Mouse (Mus musculus) neural tube, embryonic 15.5 days (tissue): ENCODE measurements at regions not wholly inside any gene's neighbourhood (a gene's known extent, or its start where the extent isn't known, plus 50 kb on each side); places are given as distances from the start of the nearest gene placed in this dataset.
"Not testable (repeated sequence)": the region's sequence is repeated elsewhere in the genome, so short reads cannot be mapped to it uniquely, and the experiment has no call there.

Experiments
- ATAC-seq: fragments of 200-750 bp; cut with Nextera tagmentation; 2 replicates; pipeline ENCODE4 v1.8.0; 2017; ENCODE audit warnings: mild to moderate bottlenecking, moderate TSS enrichment, moderate library complexity; ENCODE audit not compliant: low FRiP score
- H3K27ac ChIP-seq: fragments of 300-500 bp; sonication (generic); replicated peaks from 2 replicates; pipeline ENCODE4 v1.5.1; 2015; ENCODE audit warnings: mild to moderate bottlenecking, inconsistent platforms
- H3K27me3 ChIP-seq: fragments of 300-500 bp; sonication (generic); replicated peaks from 2 replicates; pipeline ENCODE4 v1.6.1; 2015; ENCODE audit warnings: inconsistent platforms
- H3K36me3 ChIP-seq: fragments of 300-500 bp; sonication (generic); 2 replicates; pipeline ENCODE4 v1.6.1; 2015; ENCODE audit warnings: inconsistent platforms
- H3K4me1 ChIP-seq: fragments of 300-500 bp; sonication (generic); 2 replicates; pipeline ENCODE4 v1.6.1; 2015; ENCODE audit warnings: inconsistent platforms
- H3K4me2 ChIP-seq: fragments of 300-500 bp; sonication (generic); 2 replicates; pipeline ENCODE4 v1.6.1; 2015; ENCODE audit warnings: inconsistent platforms, mild to moderate bottlenecking, moderate library complexity
- H3K4me3 ChIP-seq: fragments of 300-500 bp; sonication (generic); replicated peaks from 2 replicates; pipeline ENCODE4 v1.5.1; 2015; ENCODE audit warnings: mild to moderate bottlenecking, inconsistent platforms
- H3K9ac ChIP-seq: fragments of 300-500 bp; sonication (generic); replicated peaks from 2 replicates; pipeline ENCODE4 v1.6.1; 2015; ENCODE audit warnings: mild to moderate bottlenecking, inconsistent platforms
- H3K9me3 ChIP-seq: fragments of 300-500 bp; sonication (generic); replicated peaks from 2 replicates; pipeline ENCODE4 v1.6.1; 2016; ENCODE audit warnings: inconsistent platforms
- WGBS: fragments of 180-500 bp; shearing (Covaris S2); methylation state at CpG from one replicate; pipeline ENCODE4 v1.1.7; 2015; ENCODE audit warnings: mixed read lengths; 5-methylcytosine and 5-hydroxymethylcytosine counted together

- Histone ChIP-seq H3K36me3 (no peaks in the 10 kb centered on the region), H3K9ac (no peak overlapping the region), H3K27me3 (peaks cover 14% of the 10 kb centered on the region), H3K4me1 (no peaks in the 10 kb centered on the region), H3K4me3 (no peak overlapping the region), H3K27ac (no peak overlapping the region), H3K4me2 (no peak overlapping the region), H3K9me3 (no peaks in the 10 kb centered on the region)
- ATAC-seq, result no peak
- 89% methylated on average over 4 of the region's 4 CpGs for WGBS
Measured at GRCm38 (mm10) chr10:19498112-19498511, 93.6 kb upstream of the Ifngr1 start.

- no peak for ATAC-seq
- 84% methylated on average over 4 of the region's 4 CpGs for WGBS
- H3K4me2 ChIP-seq, result no peak overlapping the region
- no peak overlapping the region for H3K9ac ChIP-seq
- no peaks in the 10 kb centered on the region for H3K4me1 ChIP-seq
- no peaks in the 10 kb centered on the region for H3K9me3 ChIP-seq
- H3K27ac ChIP-seq, result no peak overlapping the region
- 0 out of 2 replicates have a peak, but pooled peaks cover 6% of the 10 kb centered on the region for H3K27me3 ChIP-seq
- no peak overlapping the region for H3K4me3 ChIP-seq
- H3K36me3 ChIP-seq, result no peaks in the 10 kb centered on the region
Measured at GRCm38 (mm10) chr10:19502874-19503273, 88.9 kb upstream of the Ifngr1 start.

GRCm38 (mm10) chr10:19503846-19504765, 87.6 kb upstream of the Ifngr1 start:
- WGBS, result 63% methylated on average over 8 of the region's 8 CpGs
- Histone ChIP-seq H3K9me3 (no peaks in the 10 kb centered on the region), H3K4me2 (no peak overlapping the region), H3K27ac (no peak overlapping the region), H3K36me3 (no peaks in the 10 kb centered on the region), H3K27me3 (0 out of 2 replicates have a peak, but pooled peaks cover 6% of the 10 kb centered on the region), H3K4me1 (no peaks in the 10 kb centered on the region), H3K4me3 (no peak overlapping the region), H3K9ac (no peak overlapping the region)
- ATAC-seq, result no peak

- WGBS, result 97% methylated on average over 1 of the region's 1 CpGs
- Histone ChIP-seq H3K9ac (no peak overlapping the region), H3K36me3 (no peaks in the 10 kb centered on the region), H3K9me3 (no peaks in the 10 kb centered on the region), H3K27ac (no peak overlapping the region), H3K4me2 (no peak overlapping the region), H3K27me3 (0 out of 2 replicates have a peak, but pooled peaks cover 6% of the 10 kb centered on the region), H3K4me1 (no peaks in the 10 kb centered on the region), H3K4me3 (no peak overlapping the region)
- ATAC-seq, result no peak
Measured at GRCm38 (mm10) chr10:19505174-19505573, 86.6 kb upstream of the Ifngr1 start.

- no peaks in the 10 kb centered on the region for H3K9me3 ChIP-seq
- no peak for ATAC-seq
- no peaks in the 10 kb centered on the region for H3K36me3 ChIP-seq
- H3K4me3 ChIP-seq, result no peak overlapping the region
- H3K4me2 ChIP-seq, result no peak overlapping the region
- WGBS, result 90% methylated on average over 6 of the region's 6 CpGs
- peaks cover 6% of the 10 kb centered on the region; the same call in 1 of the 2 replicates for H3K27me3 ChIP-seq
- no peaks in the 10 kb centered on the region for H3K4me1 ChIP-seq
- H3K27ac ChIP-seq, result no peak overlapping the region
- H3K9ac ChIP-seq, result no peak overlapping the region
Measured at GRCm38 (mm10) chr10:19505979-19506378, 85.8 kb upstream of the Ifngr1 start.

- no peak overlapping the region for H3K4me3 ChIP-seq
- no peak for ATAC-seq
- no peaks in the 10 kb centered on the region for H3K36me3 ChIP-seq
- no peak overlapping the region for H3K27ac ChIP-seq
- no peaks in the 10 kb centered on the region for H3K4me1 ChIP-seq
- H3K27me3 ChIP-seq, result peaks cover 6% of the 10 kb centered on the region; the same call in 1 of the 2 replicates
- no peak overlapping the region for H3K9ac ChIP-seq
- H3K4me2 ChIP-seq, result no peak overlapping the region
- H3K9me3 ChIP-seq, result no peaks in the 10 kb centered on the region
Measured at GRCm38 (mm10) chr10:19506434-19506833, 85.3 kb upstream of the Ifngr1 start.

GRCm38 (mm10) chr10:19508221-19508745, 83.5 kb upstream of the Ifngr1 start:
- peaks cover 6% of the 10 kb centered on the region; the same call in 1 of the 2 replicates for H3K27me3 ChIP-seq
- H3K4me2 ChIP-seq, result no peak overlapping the region
- WGBS, result 80% methylated on average over 5 of the region's 5 CpGs
- H3K4me1 ChIP-seq, result no peaks in the 10 kb centered on the region
- no peak overlapping the region for H3K9ac ChIP-seq
- no peak overlapping the region for H3K27ac ChIP-seq
- ATAC-seq, result no peak
- no peaks in the 10 kb centered on the region for H3K36me3 ChIP-seq
- H3K4me3 ChIP-seq, result no peak overlapping the region
- no peaks in the 10 kb centered on the region for H3K9me3 ChIP-seq

GRCm38 (mm10) chr10:19510047-19510446, 81.7 kb upstream of the Ifngr1 start:
- no peaks in the 10 kb centered on the region for H3K4me1 ChIP-seq
- H3K4me2 ChIP-seq, result no peak overlapping the region
- H3K36me3 ChIP-seq, result no peaks in the 10 kb centered on the region
- 52% methylated on average over 10 of the region's 10 CpGs for WGBS
- no peak overlapping the region for H3K27ac ChIP-seq
- no peak overlapping the region for H3K4me3 ChIP-seq
- H3K9me3 ChIP-seq, result no peaks in the 10 kb centered on the region
- no peak overlapping the region for H3K9ac ChIP-seq
- no peak for ATAC-seq
- H3K27me3 ChIP-seq, result peaks cover 3% of the 10 kb centered on the region; the same call in 1 of the 2 replicates

- not testable (repeated sequence) for H3K4me2 ChIP-seq, H3K9ac ChIP-seq, H3K27me3 ChIP-seq, H3K9me3 ChIP-seq, H3K36me3 ChIP-seq, H3K4me1 ChIP-seq, H3K27ac ChIP-seq, H3K4me3 ChIP-seq, ATAC-seq
Measured at GRCm38 (mm10) chr10:19514366-19514765, 77.4 kb upstream of the Ifngr1 start.

GRCm38 (mm10) chr10:19514837-19515236, 76.9 kb upstream of the Ifngr1 start:
- 96% methylated on average over 2 of the region's 2 CpGs for WGBS
- ATAC-seq, result no peak
- no peak overlapping the region for H3K27ac ChIP-seq
- no peaks in the 10 kb centered on the region; the same call in 1 of the 2 replicates for H3K27me3 ChIP-seq
- no peak overlapping the region for H3K4me2 ChIP-seq
- H3K4me3 ChIP-seq, result no peak overlapping the region
- H3K9ac ChIP-seq, result no peak overlapping the region
- no peaks in the 10 kb centered on the region for H3K4me1 ChIP-seq
- no peaks in the 10 kb centered on the region for H3K36me3 ChIP-seq
- H3K9me3 ChIP-seq, result no peaks in the 10 kb centered on the region

GRCm38 (mm10) chr10:19516011-19516410, 75.7 kb upstream of the Ifngr1 start:
- WGBS, result 98% methylated on average over 3 of the region's 3 CpGs

GRCm38 (mm10) chr10:19517093-19517492, 74.7 kb upstream of the Ifngr1 start:
- Histone ChIP-seq H3K27ac (no peak overlapping the region), H3K36me3 (no peaks in the 10 kb centered on the region), H3K4me1 (no peaks in the 10 kb centered on the region), H3K4me2 (no peak overlapping the region), H3K9me3 (no peaks in the 10 kb centered on the region), H3K27me3 (no peaks in the 10 kb centered on the region), H3K4me3 (no peak overlapping the region), H3K9ac (no peak overlapping the region)
- ATAC-seq, result no peak
- 75% methylated on average over 2 of the region's 2 CpGs for WGBS

More at GRCm38 (mm10) chr10:19516011-19516410, 75.7 kb upstream of the Ifngr1 start:
- Histone ChIP-seq H3K27me3 (no peaks in the 10 kb centered on the region), H3K27ac (no peak overlapping the region), H3K4me3 (no peak overlapping the region), H3K9me3 (no peaks in the 10 kb centered on the region), H3K4me1 (no peaks in the 10 kb centered on the region), H3K9ac (no peak overlapping the region), H3K4me2 (no peak overlapping the region), H3K36me3 (no peaks in the 10 kb centered on the region)
- ATAC-seq, result no peak
